Mouse (Mus musculus) skeletal muscle tissue, adult 2 months (tissue): ENCODE measurements around the gene Pnrc2.

Source experiments
- DNase-seq: peaks from one replicate; pipeline ENCODE4 v3.0.0-alpha.2; 2012; ENCODE audit warnings: low read depth, low spot score

Gene Pnrc2

GRCm38 (mm10) chr4:135824254-135824653 is 49.4 kb downstream of the Pnrc2 start:
- DNase-seq = no peak

- no peak for DNase-seq
These were observed 50.4 kb downstream of the Pnrc2 start for GRCm38 (mm10) chr4:135823298-135823697.

GRCm38 (mm10) chr4:135821772-135822171 is 51.9 kb downstream of the Pnrc2 start:
- DNase-seq = no peak
